Mouse (Mus musculus): ENCODE results near the gene Ergic1.

DNA sequence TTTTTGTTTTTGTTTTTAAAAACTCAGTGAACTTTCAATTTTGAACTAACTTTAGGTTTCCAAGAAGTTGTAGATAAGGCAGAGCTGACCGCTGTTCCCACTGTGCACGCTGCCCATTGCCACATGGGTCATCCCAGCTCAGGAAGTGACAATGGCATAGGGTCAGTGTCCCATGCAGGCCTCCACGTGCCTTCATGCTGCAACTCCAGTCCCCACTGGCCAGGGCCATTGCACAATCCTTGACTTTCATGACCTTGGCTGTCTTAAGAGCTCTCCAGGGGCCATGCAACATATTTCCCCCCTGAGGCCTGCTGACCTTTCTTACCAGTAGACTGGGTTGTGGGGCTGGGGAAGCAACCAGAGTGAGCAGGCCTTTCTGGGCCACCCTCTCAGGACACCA, 10.1 kb downstream of the Ergic1 start:
- no peak for TF ChIP-seq CTCF (IDR thresholded peaks at IDR 0.05; ENCODE audit: insufficient read depth, low read length)
- no peak for TF ChIP-seq POLR2A (IDR thresholded peaks at IDR 0.05; ENCODE audit: borderline replicate concordance, extremely low read depth, low read depth, low read length)

Data from lung, adult 2 months (tissue).